ENCODE assay signal across 7 mouse cellular contexts in the genomic region with DNA sequence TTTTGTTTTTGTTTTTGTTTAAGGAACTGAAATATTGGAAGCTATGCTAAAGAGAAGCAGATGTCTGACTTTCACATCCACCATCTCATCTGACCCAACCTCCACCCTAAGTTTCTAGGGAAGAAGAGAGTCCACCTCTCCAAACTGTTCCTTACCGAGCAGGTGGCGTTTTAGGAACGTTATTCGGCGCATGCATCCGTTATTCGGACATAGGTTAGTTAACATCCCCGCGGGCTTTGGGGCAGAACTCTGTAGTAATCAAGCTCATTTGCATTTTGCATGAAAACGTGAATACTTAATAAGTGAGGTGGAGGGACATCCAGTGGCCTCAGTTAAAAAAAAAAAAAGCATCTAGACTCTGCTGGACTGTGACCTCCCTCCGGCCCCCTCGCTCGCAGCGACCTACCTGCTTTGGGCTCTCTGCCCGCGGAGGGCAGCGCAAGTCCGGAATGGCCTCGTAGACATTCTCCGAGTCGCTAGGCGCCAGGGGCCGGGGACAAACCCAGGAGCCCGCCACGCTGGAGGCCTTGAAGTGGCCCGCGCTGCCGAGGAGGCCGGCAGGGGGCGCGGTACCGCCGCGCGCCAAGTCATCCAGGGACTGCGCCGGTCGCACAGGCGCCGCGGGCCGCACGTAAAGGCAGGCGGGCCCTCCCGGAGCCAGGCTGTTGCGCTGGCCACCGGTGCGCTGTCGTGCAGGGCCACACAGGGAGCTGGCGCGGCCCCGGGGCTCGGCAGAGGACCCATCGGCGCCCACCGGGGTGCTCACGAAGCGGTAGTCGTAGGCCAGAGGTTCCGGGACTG. TPM values are rescaled to one million over a fixed set of nuclear protein-coding genes. Genes with fewer than 3 reads are reported as not detected.
A peak's percentile ranks its signal among the peaks of the same experiment; 100 is the strongest.
DNase-seq lines count a peak whose midpoint lies in the region; ATAC-seq and TF ChIP-seq lines count a peak whose summit lies in the region.

No protein-coding gene starts in this region.

- H3K9me3 ChIP-seq in intestine, postnatal 0 days (ENCODE audit: control insufficient read depth): no peaks in the 10 kb centered on the region
- no peaks in the 10 kb centered on the region; the same call in 1 of the 2 replicates for H3K9me3 ChIP-seq in limb, embryonic 12.5 days
- H3K9me3 ChIP-seq in midbrain, embryonic 13.5 days: no peaks in the 10 kb centered on the region

- H3K4me2 ChIP-seq in intestine, postnatal 0 days (replicated peaks; ENCODE audit: low read depth): peak overlapping the region; percentile 91
- peak overlapping the region; percentile 87 for H3K4me2 ChIP-seq in limb, embryonic 12.5 days
- peak overlapping the region; percentile 65 for H3K4me2 ChIP-seq in midbrain, embryonic 13.5 days (replicated peaks)

- peak overlapping the region; percentile 57 for H3K9ac ChIP-seq in intestine, postnatal 0 days (ENCODE audit: low read depth, low read length)
- H3K9ac ChIP-seq in limb, embryonic 12.5 days (replicated peaks): peak overlapping the region; percentile 62
- peak overlapping the region; percentile 39; the same call in 1 of the 2 replicates for H3K9ac ChIP-seq in midbrain, embryonic 13.5 days (replicated peaks)

- WGBS in intestine, postnatal 0 days: 4% methylated on average over 60 of the region's 60 CpGs
- 2% methylated on average over 60 of the region's 60 CpGs for WGBS in limb, embryonic 12.5 days
- 2% methylated on average over 60 of the region's 60 CpGs for WGBS in midbrain, embryonic 13.5 days

- H3K27ac ChIP-seq in intestine, postnatal 0 days (ENCODE audit: low read depth, low read length): peak overlapping the region; percentile 41; the same call in 1 of the 2 replicates
- no peak overlapping the region for H3K27ac ChIP-seq in limb, embryonic 12.5 days
- H3K27ac ChIP-seq in midbrain, embryonic 13.5 days: no peak overlapping the region

- no peaks in the 10 kb centered on the region for H3K36me3 ChIP-seq in intestine, postnatal 0 days (ENCODE audit: control insufficient read depth, insufficient read depth)
- no peaks in the 10 kb centered on the region for H3K36me3 ChIP-seq in limb, embryonic 12.5 days
- H3K36me3 ChIP-seq in midbrain, embryonic 13.5 days: no peaks in the 10 kb centered on the region

- ATAC-seq in granulocyte monocyte progenitor cell, adult 5-6 weeks (replicated peaks; ENCODE audit: poor library complexity, severe bottlenecking): peak; percentile 48
- ATAC-seq in intestine, postnatal 0 days: peak; percentile 23
- ATAC-seq in limb, embryonic 12.5 days (ENCODE audit: insufficient number of reproducible peaks, insufficient read depth, low FRiP score, low TSS enrichment, low read depth): 0 out of 2 replicates have a peak, but pooled peaks have one; percentile 37
- peak; percentile 68 for ATAC-seq in midbrain, embryonic 13.5 days

- H3K27me3 ChIP-seq in intestine, postnatal 0 days (replicated peaks; ENCODE audit: control insufficient read depth, insufficient read depth, low read length): peaks cover 3% of the 10 kb centered on the region; the same call in 1 of the 2 replicates
- peaks cover 99% of the 10 kb centered on the region for H3K27me3 ChIP-seq in limb, embryonic 12.5 days
- H3K27me3 ChIP-seq in midbrain, embryonic 13.5 days: peaks cover 93% of the 10 kb centered on the region

- H3K4me1 ChIP-seq in intestine, postnatal 0 days (replicated peaks; ENCODE audit: control insufficient read depth, insufficient read depth, low read length): peaks cover 22% of the 10 kb centered on the region; the same call in 1 of the 2 replicates
- peaks cover 56% of the 10 kb centered on the region for H3K4me1 ChIP-seq in limb, embryonic 12.5 days (replicated peaks)
- peaks cover 49% of the 10 kb centered on the region for H3K4me1 ChIP-seq in midbrain, embryonic 13.5 days (replicated peaks)

- peak; percentile 95 for TF ChIP-seq CTCF in intestine, postnatal 0 days (IDR thresholded peaks at IDR 0.05; ENCODE audit: low read depth)

- peak overlapping the region; percentile 49 for H3K4me3 ChIP-seq in intestine, postnatal 0 days (ENCODE audit: low read depth, low read length)
- peak overlapping the region; percentile 54 for H3K4me3 ChIP-seq in limb, embryonic 12.5 days (replicated peaks)
- peak overlapping the region; percentile 43 for H3K4me3 ChIP-seq in midbrain, embryonic 13.5 days (replicated peaks)

- peak; percentile 93 for DNase-seq in adrenal gland, postnatal 10 days
- DNase-seq in embryo, embryonic 10.5 days (ENCODE audit: low spot score): peak; percentile 90
- peak; percentile 62 for DNase-seq in spleen, adult 12 weeks (ENCODE audit: low spot score)

RNA-seq across cellular contexts. Expression of gene Arhgap27, which starts 3.5 kb away (rescaled TPM):
- total RNA-seq in adrenal gland, postnatal 10 days (2021): 10 to 100 TPM; 23.1 to 24.5 TPM
- 21.3 and 29.3 TPM in 2 replicates for total RNA-seq in granulocyte monocyte progenitor cell, adult 5-6 weeks (2014; fragmentation: Nextera tagmentation)
- total RNA-seq in granulocyte monocyte progenitor cell, adult 5-6 weeks (2017): 11.0 and 19.0 TPM in 2 replicates
- polyA plus RNA-seq in intestine, postnatal 0 days (2015; fragmentation: Nextera tagmentation; extraction: Ambion mirVana): 16.9 and 18.7 TPM in 2 replicates
- 4.8 and 7.1 TPM in 2 replicates for polyA plus RNA-seq in limb, embryonic 12.5 days (2016; fragmentation: Nextera tagmentation; extraction: Ambion mirVana)
- 1.7 and 2.6 TPM in 2 replicates for polyA plus RNA-seq in midbrain, embryonic 13.5 days (2015; fragmentation: Nextera tagmentation; extraction: Ambion mirVana)

RNA-seq across cellular contexts. Expression of gene Plekhm1, which starts 52.4 kb away (rescaled TPM):
- total RNA-seq in adrenal gland, postnatal 10 days (2021): 10 to 100 TPM; 14.4 to 17.4 TPM
- total RNA-seq in granulocyte monocyte progenitor cell, adult 5-6 weeks (2014; fragmentation: Nextera tagmentation): 8.6 and 13.2 TPM in 2 replicates
- total RNA-seq in granulocyte monocyte progenitor cell, adult 5-6 weeks (2017): 3.9 and 4.8 TPM in 2 replicates
- 4.7 and 5.2 TPM in 2 replicates for polyA plus RNA-seq in intestine, postnatal 0 days (2015; fragmentation: Nextera tagmentation; extraction: Ambion mirVana)
- polyA plus RNA-seq in limb, embryonic 12.5 days (2016; fragmentation: Nextera tagmentation; extraction: Ambion mirVana): 7.8 and 9.1 TPM in 2 replicates
- 9.1 and 9.4 TPM in 2 replicates for polyA plus RNA-seq in midbrain, embryonic 13.5 days (2015; fragmentation: Nextera tagmentation; extraction: Ambion mirVana)
